Mouse (Mus musculus) liver, embryonic 14.5 days (tissue): ENCODE results near the gene Srgap2. TPM values are rescaled to one million over a fixed set of nuclear protein-coding genes. Genes with fewer than 3 reads are reported as not detected.
"Not testable (repeated sequence)": the region's sequence is repeated elsewhere in the genome, so short reads cannot be mapped to it uniquely, and the experiment has no call there.

Experiments
- ATAC-seq: fragments of 200-750 bp; cut with Nextera tagmentation; 2 replicates; pipeline ENCODE4 v1.8.0; 2017; ENCODE audit warnings: moderate number of reproducible peaks, mild to moderate bottlenecking, moderate library complexity; ENCODE audit not compliant: insufficient read depth
- DNase-seq, 3 experiments: peaks; one replicate each; pipeline ENCODE4 v3.0.0-alpha.2; 2012 to 2013; ENCODE audit warnings: low read depth in 3 of 3, low spot score in 3 of 3
- H3K27ac ChIP-seq: fragments of 300-500 bp; sonication (generic); 2 replicates; pipeline ENCODE4 v1.5.1; 2014; ENCODE audit warnings: moderate library complexity, mild to moderate bottlenecking, control low read depth, inconsistent platforms
- H3K27me3 ChIP-seq: fragments of 300-500 bp; sonication (generic); 2 replicates; pipeline ENCODE4 v1.6.1; 2014; ENCODE audit warnings: mild to moderate bottlenecking, low read length, moderate library complexity; ENCODE audit not compliant: control insufficient read depth, insufficient read depth
- H3K36me3 ChIP-seq: fragments of 300-500 bp; sonication (generic); replicated peaks from 2 replicates; pipeline ENCODE4 v1.6.1; 2014; ENCODE audit warnings: low read depth; ENCODE audit not compliant: control insufficient read depth, insufficient read depth
- H3K4me1 ChIP-seq, 2 experiments: fragments of 200-500 bp in 1 of 2; fragments of 300-500 bp in 1 of 2; sonication (generic) in 1 of 2; replicated peaks; 2 replicates each; pipeline ENCODE4 v1.6.1; 2012 to 2014; ENCODE audit warnings: antibody characterized with exemption in 1 of 2, inconsistent platforms in 1 of 2, low read length in 1 of 2; ENCODE audit not compliant: control insufficient read depth in 2 of 2, insufficient read depth in 2 of 2
- H3K4me2 ChIP-seq: fragments of 300-500 bp; sonication (generic); 2 replicates; pipeline ENCODE4 v1.6.1; 2014; ENCODE audit warnings: low read depth, mild to moderate bottlenecking, control low read depth, moderate library complexity
- H3K4me3 ChIP-seq, 2 experiments: fragments of 200-500 bp in 1 of 2; fragments of 300-500 bp in 1 of 2; sonication (generic) in 1 of 2; 2 replicates each; pipeline ENCODE4 v1.5.1; 2012 to 2014; ENCODE audit warnings: low read depth in 2 of 2, low read length in 2 of 2, mild to moderate bottlenecking in 2 of 2, control low read depth in 1 of 2, inconsistent platforms in 1 of 2, moderate library complexity in 1 of 2; ENCODE audit not compliant: insufficient read depth in 1 of 2
- H3K9ac ChIP-seq: fragments of 300-500 bp; sonication (generic); replicated peaks from 2 replicates; pipeline ENCODE4 v1.6.1; 2014; ENCODE audit warnings: mild to moderate bottlenecking, control low read depth, moderate library complexity
- H3K9me3 ChIP-seq: fragments of 300-500 bp; sonication (generic); 2 replicates; pipeline ENCODE4 v1.6.1; 2016; ENCODE audit warnings: low read length, mixed read lengths; ENCODE audit not compliant: control insufficient read depth
- CTCF ChIP-seq: IDR thresholded peaks from 2 replicates; pipeline ENCODE4 v1.5.1; 2016; ENCODE audit warnings: antibody characterized with exemption, low read depth, control low read depth
- EP300 ChIP-seq: IDR thresholded peaks from 2 replicates; pipeline ENCODE4 v1.6.1; 2016; ENCODE audit warnings: antibody characterized with exemption, low read depth
- WGBS: fragments of 180-500 bp; shearing (Covaris S2); extraction: QIAGEN DNeasy Blood & Tissue Kit; methylation state at CpG from one replicate; pipeline ENCODE4 v1.1.7; 2014; ENCODE audit not compliant: insufficient replicate concordance; 5-methylcytosine and 5-hydroxymethylcytosine counted together
- polyA plus RNA-seq, 2 experiments: library from polyadenylated mRNA; depleted of rRNA in 1 of 2; stranded (reverse) in 1 of 2; unstranded in 1 of 2; fragments of >200 nt; fragmentation: Nextera tagmentation in 1 of 2; extraction: Ambion mirVana in 1 of 2; gene quantifications; 2 replicates each; pipeline versions ENCODE4 v1.2.1 to v1.2.3; 2012 to 2014

The Srgap2 gene
- polyA plus RNA-seq (2012; rRNA removed) = 4.4 and 4.9 TPM in 2 replicates
- polyA plus RNA-seq (2014; fragmentation: Nextera tagmentation; extraction: Ambion mirVana) = 3.9 and 4.9 TPM in 2 replicates

DNA sequence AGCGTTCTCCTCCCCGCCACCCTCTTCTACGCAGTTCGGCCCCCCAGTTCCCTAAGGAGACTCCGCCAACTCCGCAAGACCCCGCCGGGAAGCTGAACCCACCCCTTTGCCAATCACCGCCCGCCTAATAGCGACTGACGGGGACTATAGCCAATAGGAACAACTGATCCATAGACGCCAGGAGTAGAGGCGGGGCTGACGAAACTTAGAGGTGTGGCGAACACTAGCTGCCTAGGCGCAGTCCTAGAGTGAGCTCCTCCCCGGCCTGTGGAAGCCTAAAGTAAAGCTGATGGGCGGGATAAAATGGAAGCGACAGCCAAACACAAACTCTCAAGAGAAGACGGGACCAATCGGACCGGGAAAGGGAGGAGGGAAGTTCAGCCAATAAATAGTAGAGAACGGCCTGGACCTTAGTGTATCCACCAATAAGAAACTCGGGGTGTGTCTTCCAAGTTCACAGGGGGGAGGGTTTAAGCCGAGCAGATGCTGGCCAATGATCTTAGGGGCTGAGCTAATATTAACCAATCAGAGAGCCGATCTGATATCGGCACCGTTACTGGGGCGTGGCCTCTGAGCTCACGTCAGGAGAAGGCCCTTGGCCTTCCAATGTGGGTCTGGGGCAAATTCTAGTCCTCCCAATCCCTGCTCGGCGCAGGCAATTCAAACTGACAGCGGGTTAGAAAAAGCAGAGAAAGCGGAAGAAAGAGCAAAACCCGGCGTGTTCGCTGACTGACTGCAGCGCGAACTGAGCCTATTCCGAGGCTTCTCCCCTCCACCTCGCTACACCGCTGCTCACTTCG is at the start of gene Srgap2, which contains the start of gene Fam72a:
Gene Srgap2, minus strand, starts transcription at position 72 of the 800 bp plus-strand sequence.
Gene Fam72a, plus strand, starts transcription at position 623 of the 800 bp plus-strand sequence.
- under 1% methylated on average over 44 of the region's 44 CpGs for WGBS
- H3K27me3 ChIP-seq = no peaks in the 10 kb centered on the region; the same call in 1 of the 2 replicates
- peaks cover 16 to 24% of the 10 kb centered on the region in 2 experiments for H3K4me1 ChIP-seq
- peak; percentile 91 for ATAC-seq
- peak within 1 kb of the TSS; percentile 100 for H3K4me2 ChIP-seq
- H3K27ac ChIP-seq = peak within 1 kb of the TSS; percentile 60
- DNase-seq = peak; percentile 99 to 100 (median 100)
- TF ChIP-seq EP300 (peak; percentile 62), CTCF (no peak)
- no peaks in the 10 kb centered on the region for H3K9me3 ChIP-seq
- peak within 1 kb of the TSS; percentile 84 to 93 for H3K4me3 ChIP-seq
- H3K9ac ChIP-seq = peak within 1 kb of the TSS; percentile 80
- no peaks in the 10 kb centered on the region for H3K36me3 ChIP-seq

DNA sequence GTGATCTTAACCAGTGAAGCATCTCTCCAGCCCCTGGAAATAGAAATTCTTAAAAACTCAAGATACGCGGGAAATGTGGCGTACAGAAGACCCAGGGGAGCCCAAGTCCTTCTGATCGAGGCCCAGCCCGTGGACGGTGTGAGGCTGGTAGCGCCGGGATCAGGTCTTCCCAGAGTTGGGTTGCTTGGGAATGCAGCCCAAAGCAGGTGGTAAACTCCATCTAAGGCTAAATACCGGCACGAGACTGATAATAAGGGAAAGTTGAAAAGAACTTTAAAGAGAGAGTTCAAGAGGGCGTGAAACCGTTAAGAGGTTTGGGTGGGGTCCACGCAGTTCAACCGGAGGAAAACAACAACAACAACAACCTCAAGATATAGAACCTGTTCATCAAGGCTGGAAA is 46.6 kb upstream of the Srgap2 start:
- 82% methylated on average over 14 of the region's 14 CpGs for WGBS
- Histone ChIP-seq H3K27me3 (no peaks in the 10 kb centered on the region), H3K9ac (no peak overlapping the region), H3K36me3 (no peaks in the 10 kb centered on the region), H3K9me3 (no peaks in the 10 kb centered on the region), H3K27ac (no peak overlapping the region), H3K4me1 (no peaks in the 10 kb centered on the region), H3K4me3 (no peak overlapping the region), H3K4me2 (no peak overlapping the region)
- DNase-seq (peak; percentile 49 to 52 (median 52)), ATAC-seq (peak; percentile 93)
- TF ChIP-seq CTCF = no peak

DNA sequence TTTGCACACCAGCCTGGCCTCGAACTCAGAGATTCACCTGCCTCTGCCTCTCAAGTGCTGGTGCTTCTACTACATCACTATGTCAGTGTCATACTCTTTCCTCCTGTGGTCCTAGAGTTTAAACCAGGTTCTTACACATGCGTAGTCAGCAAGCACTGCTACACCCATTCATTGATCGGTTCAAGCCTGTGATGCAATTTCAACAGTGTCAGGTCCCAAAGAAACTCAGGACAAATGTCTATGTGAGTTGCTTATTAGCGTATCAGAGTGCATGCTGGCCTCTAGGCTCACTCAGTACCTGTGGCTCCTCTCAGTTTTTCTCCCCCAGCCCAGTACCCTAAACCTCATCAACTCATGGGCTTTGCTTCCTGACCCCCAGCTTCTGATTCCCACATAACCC is 43.2 kb upstream of the Srgap2 start:
- H3K27me3 ChIP-seq = no peaks in the 10 kb centered on the region
- TF ChIP-seq CTCF = no peak
- no peak for TF ChIP-seq EP300
- H3K9ac ChIP-seq = no peak overlapping the region
- no peaks in the 10 kb centered on the region for H3K4me1 ChIP-seq
- no peak overlapping the region for H3K4me3 ChIP-seq
- no peak overlapping the region for H3K27ac ChIP-seq
- H3K9me3 ChIP-seq = no peaks in the 10 kb centered on the region
- ATAC-seq (no peak), DNase-seq (peak in 2 of 3 experiments; percentile 4 to 6)
- H3K36me3 ChIP-seq = no peaks in the 10 kb centered on the region
- no peak overlapping the region for H3K4me2 ChIP-seq
- 66% methylated on average over 4 of the region's 4 CpGs for WGBS

DNA sequence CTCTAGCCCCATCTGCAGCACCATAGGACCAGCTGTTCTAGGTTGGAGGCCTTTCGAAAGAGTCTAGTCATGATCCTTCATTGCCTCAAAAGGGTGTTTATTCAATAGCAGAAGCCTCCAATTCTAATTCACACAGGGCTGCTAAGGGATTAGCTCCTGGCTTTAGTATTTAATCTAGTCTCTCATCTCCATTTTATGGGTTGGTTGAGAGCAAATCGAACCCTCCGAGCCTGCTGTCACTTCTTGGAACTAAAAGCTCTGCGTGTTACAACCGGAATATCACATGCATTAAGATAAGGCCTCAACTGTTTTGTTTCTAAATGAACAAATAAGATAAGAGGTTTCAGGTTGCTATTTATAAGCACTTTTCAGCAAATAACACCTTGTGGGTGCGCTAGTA is 42.6 kb upstream of the Srgap2 start:
- ATAC-seq = no peak
- 61% methylated on average over 6 of the region's 6 CpGs for WGBS
- H3K27ac ChIP-seq = no peak overlapping the region

DNA sequence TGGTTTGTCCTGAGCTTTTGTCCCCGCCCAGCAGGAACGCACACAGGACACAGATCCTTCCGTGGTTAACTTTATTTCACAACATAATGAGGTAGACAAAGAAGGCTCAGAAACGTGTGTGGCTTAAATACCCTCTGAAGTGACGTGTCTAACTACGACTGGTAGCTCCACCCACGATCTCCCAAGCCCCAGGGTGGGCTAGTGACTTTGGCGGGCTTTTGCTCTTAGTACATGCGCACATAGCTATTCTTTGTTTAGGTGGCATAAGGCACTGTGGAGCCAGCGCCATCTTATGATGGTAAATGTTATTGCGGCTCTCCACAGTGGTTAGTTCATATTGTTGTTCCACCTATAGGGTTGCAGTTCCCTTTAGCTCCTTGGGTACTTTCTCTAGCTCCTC is 38.9 kb upstream of the Srgap2 start:
- peak; percentile 3 to 29 (median 19) for DNase-seq

More for the DNA sequence above, 42.6 kb upstream of the Srgap2 start:
- TF ChIP-seq EP300 = no peak
- no peak for TF ChIP-seq CTCF
- DNase-seq = no peak
- no peak overlapping the region for H3K4me2 ChIP-seq
- H3K9me3 ChIP-seq = no peaks in the 10 kb centered on the region
- H3K27me3 ChIP-seq = no peaks in the 10 kb centered on the region
- H3K9ac ChIP-seq = no peak overlapping the region
- no peak overlapping the region for H3K4me3 ChIP-seq
- no peaks in the 10 kb centered on the region for H3K4me1 ChIP-seq
- no peaks in the 10 kb centered on the region for H3K36me3 ChIP-seq

More for the DNA sequence above, 38.9 kb upstream of the Srgap2 start:
- WGBS = 15% methylated on average over 11 of the region's 11 CpGs
- H3K27ac ChIP-seq, H3K27me3 ChIP-seq, H3K4me3 ChIP-seq, H3K9ac ChIP-seq, H3K4me1 ChIP-seq, H3K36me3 ChIP-seq, H3K9me3 ChIP-seq: not testable (repeated sequence)
- H3K4me2 ChIP-seq = peak overlapping the region; percentile 13; the same call in 1 of the 2 replicates
- peak; percentile 47 for TF ChIP-seq CTCF
- ATAC-seq = peak; percentile 50; the same call in 1 of the 2 replicates
